Mouse (Mus musculus): ENCODE measurements around the gene Nfkbia. TPM values are rescaled to one million over a fixed set of nuclear protein-coding genes. Genes with fewer than 3 reads are reported as not detected.

Nfkbia gene
- polyA plus RNA-seq, 1 experiment, result 43.2 TPM

DNA sequence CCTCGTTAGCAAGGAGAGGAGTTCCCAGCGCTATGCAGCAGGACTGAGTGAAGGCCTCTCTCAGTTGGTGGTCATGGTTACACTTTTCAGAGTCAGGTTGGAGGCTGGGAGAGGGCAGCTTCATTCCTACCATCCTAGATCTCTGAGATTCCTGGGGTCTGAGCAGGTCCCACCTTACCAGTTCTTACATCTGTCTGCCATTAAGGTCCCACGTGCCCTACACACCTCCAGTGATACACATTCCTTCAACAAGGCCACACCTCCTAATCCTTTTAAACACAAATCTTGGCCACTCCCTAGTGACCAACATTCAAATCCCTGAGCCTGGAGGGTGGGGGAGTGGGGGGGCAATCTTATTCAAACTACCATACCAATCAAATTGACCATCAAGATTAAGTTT is 36.3 kb downstream of the Nfkbia start:
- H3K36me3 ChIP-seq (ENCODE audit: control insufficient read depth, insufficient read depth), result no peaks in the 10 kb centered on the region
- H3K79me2 ChIP-seq (ENCODE audit: control insufficient read depth, insufficient read depth), result no peaks in the 10 kb centered on the region
- TF ChIP-seq CEBPB (IDR thresholded peaks at IDR 0.05; ENCODE audit: low read depth), result no peak
- no peak for TF ChIP-seq MYOD1 (IDR thresholded peaks at IDR 0.05; ENCODE audit: control insufficient read depth, insufficient read length, low read depth)
- no peak for TF ChIP-seq MYOG (IDR thresholded peaks at IDR 0.05; ENCODE audit: control insufficient read depth, extremely low read depth, insufficient read length)
- TF ChIP-seq MAX (IDR thresholded peaks at IDR 0.05), result no peak
- no peak for TF ChIP-seq USF1 (IDR thresholded peaks at IDR 0.05; ENCODE audit: low read depth)
- no peak for TF ChIP-seq CTCF (IDR thresholded peaks at IDR 0.05; ENCODE audit: control insufficient read depth, insufficient read depth, insufficient read length)
- no peak for TF ChIP-seq FOSL1 (IDR thresholded peaks at IDR 0.05; ENCODE audit: insufficient read depth, low read length, poor library complexity, severe bottlenecking)
- H3ac ChIP-seq (ENCODE audit: control insufficient read depth, insufficient read length, low read depth), result no peak overlapping the region
- no peak overlapping the region for H3K4me3 ChIP-seq (ENCODE audit: insufficient read depth, poor library complexity, severe bottlenecking)
- H3K79me3 ChIP-seq (ENCODE audit: low read depth), result no peaks in the 10 kb centered on the region
- no peaks in the 10 kb centered on the region for H3K27me3 ChIP-seq (ENCODE audit: control insufficient read depth, insufficient read depth, insufficient read length)

DNA sequence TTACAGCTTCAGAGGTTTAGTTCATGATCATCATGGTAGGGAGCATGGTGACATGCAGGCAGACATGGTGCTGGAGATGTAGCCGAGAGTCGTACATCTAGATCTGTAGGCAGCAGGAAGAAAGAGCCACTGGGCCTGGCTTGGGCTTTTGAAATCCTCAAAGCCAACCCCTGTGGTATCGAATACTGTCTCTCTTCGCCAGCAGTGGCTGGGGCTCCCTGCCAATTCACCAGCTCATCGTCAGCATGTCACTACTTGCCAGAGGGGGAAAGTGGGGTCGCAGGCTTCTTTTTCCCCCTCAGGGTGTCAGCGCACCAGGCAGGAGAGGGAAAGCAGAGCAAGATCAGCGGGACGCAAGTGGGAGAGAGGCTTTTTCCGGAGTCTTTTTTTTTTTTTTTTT is 37.2 kb downstream of the Nfkbia start:
- TF ChIP-seq MYOG (IDR thresholded peaks at IDR 0.05; ENCODE audit: control insufficient read depth, extremely low read depth, insufficient read length) (no peak), CTCF (IDR thresholded peaks at IDR 0.05; ENCODE audit: control insufficient read depth, insufficient read depth, insufficient read length) (no peak), USF1 (IDR thresholded peaks at IDR 0.05; ENCODE audit: low read depth) (no peak), MYOD1 (IDR thresholded peaks at IDR 0.05; ENCODE audit: control insufficient read depth, insufficient read length, low read depth) (no peak), MAX (IDR thresholded peaks at IDR 0.05) (no peak), CEBPB (IDR thresholded peaks at IDR 0.05; ENCODE audit: low read depth) (no peak), FOSL1 (IDR thresholded peaks at IDR 0.05; ENCODE audit: insufficient read depth, low read length, poor library complexity, severe bottlenecking) (no peak)
- H3K27me3 ChIP-seq (ENCODE audit: control insufficient read depth, insufficient read depth, insufficient read length), result no peaks in the 10 kb centered on the region
- no peaks in the 10 kb centered on the region for H3K79me3 ChIP-seq (ENCODE audit: low read depth)
- H3K36me3 ChIP-seq (ENCODE audit: control insufficient read depth, insufficient read depth), result no peaks in the 10 kb centered on the region
- no peaks in the 10 kb centered on the region for H3K79me2 ChIP-seq (ENCODE audit: control insufficient read depth, insufficient read depth)
- no peak overlapping the region for H3K4me3 ChIP-seq (ENCODE audit: insufficient read depth, poor library complexity, severe bottlenecking)
- no peak overlapping the region for H3ac ChIP-seq (ENCODE audit: control insufficient read depth, insufficient read length, low read depth)

DNA sequence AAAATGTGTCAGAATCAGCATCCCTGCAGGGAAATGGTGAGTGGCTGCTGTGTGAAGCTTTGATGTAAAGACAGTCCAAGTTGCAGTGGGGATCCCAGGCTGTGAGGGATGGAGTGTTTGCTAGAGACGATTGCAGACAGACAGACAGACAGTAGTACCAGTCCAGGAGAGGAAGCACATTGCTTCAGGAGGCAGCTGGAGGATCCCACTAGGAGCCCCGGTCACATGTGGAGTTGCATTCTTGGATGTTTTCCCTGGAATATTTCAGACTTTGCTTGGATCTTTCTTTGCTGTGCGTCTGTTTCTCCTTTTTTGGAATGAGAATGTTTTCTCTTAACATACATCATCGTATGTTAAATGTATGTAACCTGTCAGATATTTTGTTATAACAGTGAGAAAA is 38.5 kb downstream of the Nfkbia start:
- TF ChIP-seq USF1 (IDR thresholded peaks at IDR 0.05; ENCODE audit: low read depth) (no peak), MYOG (IDR thresholded peaks at IDR 0.05; ENCODE audit: control insufficient read depth, extremely low read depth, insufficient read length) (no peak), FOSL1 (IDR thresholded peaks at IDR 0.05; ENCODE audit: insufficient read depth, low read length, poor library complexity, severe bottlenecking) (no peak), CEBPB (IDR thresholded peaks at IDR 0.05; ENCODE audit: low read depth) (no peak), MYOD1 (IDR thresholded peaks at IDR 0.05; ENCODE audit: control insufficient read depth, insufficient read length, low read depth) (no peak), CTCF (IDR thresholded peaks at IDR 0.05; ENCODE audit: control insufficient read depth, insufficient read depth, insufficient read length) (no peak), MAX (IDR thresholded peaks at IDR 0.05) (no peak)
- H3K36me3 ChIP-seq (ENCODE audit: control insufficient read depth, insufficient read depth), result no peaks in the 10 kb centered on the region
- H3K4me3 ChIP-seq (ENCODE audit: insufficient read depth, poor library complexity, severe bottlenecking), result no peak overlapping the region
- no peak overlapping the region for H3ac ChIP-seq (ENCODE audit: control insufficient read depth, insufficient read length, low read depth)
- H3K79me3 ChIP-seq (ENCODE audit: low read depth), result no peaks in the 10 kb centered on the region
- no peaks in the 10 kb centered on the region for H3K27me3 ChIP-seq (ENCODE audit: control insufficient read depth, insufficient read depth, insufficient read length)
- no peaks in the 10 kb centered on the region for H3K79me2 ChIP-seq (ENCODE audit: control insufficient read depth, insufficient read depth)

GRCm38 (mm10) chr12:55452839-55453238 is 39.6 kb downstream of the Nfkbia start:
- no peaks in the 10 kb centered on the region for H3K79me2 ChIP-seq (ENCODE audit: control insufficient read depth, insufficient read depth)
- no peak overlapping the region for H3ac ChIP-seq (ENCODE audit: control insufficient read depth, insufficient read length, low read depth)
- TF ChIP-seq MYOG (IDR thresholded peaks at IDR 0.05; ENCODE audit: control insufficient read depth, extremely low read depth, insufficient read length) (no peak), USF1 (IDR thresholded peaks at IDR 0.05; ENCODE audit: low read depth) (no peak), FOSL1 (IDR thresholded peaks at IDR 0.05; ENCODE audit: insufficient read depth, low read length, poor library complexity, severe bottlenecking) (no peak), CTCF (IDR thresholded peaks at IDR 0.05; ENCODE audit: control insufficient read depth, insufficient read depth, insufficient read length) (no peak), MYOD1 (IDR thresholded peaks at IDR 0.05; ENCODE audit: control insufficient read depth, insufficient read length, low read depth) (no peak), MAX (IDR thresholded peaks at IDR 0.05) (no peak), CEBPB (IDR thresholded peaks at IDR 0.05; ENCODE audit: low read depth) (no peak)
- H3K4me3 ChIP-seq (ENCODE audit: insufficient read depth, poor library complexity, severe bottlenecking), result no peak overlapping the region
- H3K27me3 ChIP-seq (ENCODE audit: control insufficient read depth, insufficient read depth, insufficient read length), result no peaks in the 10 kb centered on the region
- no peaks in the 10 kb centered on the region for H3K79me3 ChIP-seq (ENCODE audit: low read depth)
- no peaks in the 10 kb centered on the region for H3K36me3 ChIP-seq (ENCODE audit: control insufficient read depth, insufficient read depth)

GRCm38 (mm10) chr12:55450421-55450820 is 42.0 kb downstream of the Nfkbia start:
- Histone ChIP-seq H3K79me2 (ENCODE audit: control insufficient read depth, insufficient read depth) (no peaks in the 10 kb centered on the region), H3K79me3 (ENCODE audit: low read depth) (no peaks in the 10 kb centered on the region), H3K36me3 (ENCODE audit: control insufficient read depth, insufficient read depth) (no peaks in the 10 kb centered on the region), H3K4me3 (ENCODE audit: insufficient read depth, poor library complexity, severe bottlenecking) (no peak overlapping the region), H3K27me3 (ENCODE audit: control insufficient read depth, insufficient read depth, insufficient read length) (no peaks in the 10 kb centered on the region), H3ac (ENCODE audit: control insufficient read depth, insufficient read length, low read depth) (no peak overlapping the region)
- TF ChIP-seq MYOG (IDR thresholded peaks at IDR 0.05; ENCODE audit: control insufficient read depth, extremely low read depth, insufficient read length) (no peak), FOSL1 (IDR thresholded peaks at IDR 0.05; ENCODE audit: insufficient read depth, low read length, poor library complexity, severe bottlenecking) (no peak), CTCF (IDR thresholded peaks at IDR 0.05; ENCODE audit: control insufficient read depth, insufficient read depth, insufficient read length) (no peak), MAX (IDR thresholded peaks at IDR 0.05) (no peak)

DNA sequence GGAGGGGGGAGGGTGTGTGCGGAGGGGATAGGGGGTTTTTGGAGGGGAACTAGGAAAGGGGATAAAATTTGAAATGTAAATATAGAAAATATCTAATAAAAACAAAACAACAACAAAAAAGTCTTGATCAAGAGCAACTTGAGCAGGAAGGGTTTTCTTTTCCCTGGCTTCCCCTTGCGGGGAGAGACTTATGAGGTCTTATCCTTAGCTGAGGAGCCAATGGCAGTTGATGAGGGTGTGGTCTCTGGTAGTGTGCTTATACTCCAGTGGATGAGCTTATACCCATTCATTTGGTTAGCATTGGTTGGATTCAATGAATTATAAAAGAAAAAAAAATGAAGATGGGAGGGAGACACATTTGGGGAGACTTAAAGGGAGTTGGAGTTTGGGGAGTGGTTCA is 43.4 kb downstream of the Nfkbia start:
- H3K36me3 ChIP-seq (ENCODE audit: control insufficient read depth, insufficient read depth), result no peaks in the 10 kb centered on the region
- H3K4me3 ChIP-seq (ENCODE audit: insufficient read depth, poor library complexity, severe bottlenecking), result no peak overlapping the region
- no peak overlapping the region for H3ac ChIP-seq (ENCODE audit: control insufficient read depth, insufficient read length, low read depth)
- no peaks in the 10 kb centered on the region for H3K79me2 ChIP-seq (ENCODE audit: control insufficient read depth, insufficient read depth)
- TF ChIP-seq CEBPB (IDR thresholded peaks at IDR 0.05; ENCODE audit: low read depth) (no peak), MYOD1 (IDR thresholded peaks at IDR 0.05; ENCODE audit: control insufficient read depth, insufficient read length, low read depth) (no peak), MAX (IDR thresholded peaks at IDR 0.05) (no peak), USF1 (IDR thresholded peaks at IDR 0.05; ENCODE audit: low read depth) (no peak), MYOG (IDR thresholded peaks at IDR 0.05; ENCODE audit: control insufficient read depth, extremely low read depth, insufficient read length) (no peak), CTCF (IDR thresholded peaks at IDR 0.05; ENCODE audit: control insufficient read depth, insufficient read depth, insufficient read length) (no peak), FOSL1 (IDR thresholded peaks at IDR 0.05; ENCODE audit: insufficient read depth, low read length, poor library complexity, severe bottlenecking) (no peak)
- H3K79me3 ChIP-seq (ENCODE audit: low read depth), result no peaks in the 10 kb centered on the region
- no peaks in the 10 kb centered on the region for H3K27me3 ChIP-seq (ENCODE audit: control insufficient read depth, insufficient read depth, insufficient read length)

Data from C2C12 (cell line).